Mouse (Mus musculus): ENCODE data around the gene AI464131. TPM values are rescaled to one million over a fixed set of nuclear protein-coding genes. Genes with fewer than 3 reads are reported as not detected.

The AI464131 gene
- total RNA-seq, 1 experiment, result 6.4 TPM

- Histone ChIP-seq H3K36me3 (ENCODE audit: control insufficient read depth, insufficient read depth, low read length, poor library complexity, severe bottlenecking) (peaks cover 2% of the 10 kb centered on the region; the same call in 1 of the 2 replicates), H3K4me1 (ENCODE audit: control insufficient read depth in 2 of 2, insufficient read depth in 2 of 2, low read length in 2 of 2, poor library complexity in 1 of 2) (peaks cover 0 to 2% of the 10 kb centered on the region in 2 experiments; a peak in 2 of 4 replicates), H3K9ac (ENCODE audit: insufficient read depth, low read depth, low read length, poor library complexity, severe bottlenecking) (no peak overlapping the region), H3K9me3 (ENCODE audit: control insufficient read depth, insufficient read depth, low read depth, low read length) (peaks cover 4% of the 10 kb centered on the region), H3K27ac (ENCODE audit: insufficient read depth, low read depth, low read length, poor library complexity, severe bottlenecking) (no peak overlapping the region), H3K4me3 (ENCODE audit: insufficient read depth in 1 of 2, low read depth in 1 of 2, low read length in 2 of 2, poor library complexity in 1 of 2, severe bottlenecking in 1 of 2) (no peak overlapping the region)
- DNase-seq (ENCODE audit: low read depth, low spot score), result no peak
- in situ Hi-C loops (cut with MboI; ENCODE audit: low sequenced_read_pairs in 2 of 2, unreplicated experiment in 2 of 2), result no loop called here
- TF ChIP-seq ZNF384 (IDR thresholded peaks at IDR 0.05; ENCODE audit: low read depth, low read length) (no peak), CHD2 (IDR thresholded peaks at IDR 0.05; ENCODE audit: low read depth, low read length) (no peak), HCFC1 (IDR thresholded peaks at IDR 0.05; ENCODE audit: borderline replicate concordance, insufficient read depth, low read length) (no peak), MAFK (IDR thresholded peaks at IDR 0.05; ENCODE audit: insufficient read depth, low read depth, low read length) (no peak), ZC3H11A (IDR thresholded peaks at IDR 0.05; ENCODE audit: borderline replicate concordance, low read depth, low read length) (no peak)
Observed at GRCm38 (mm10) chr4:41460690-41461089, 42.2 kb downstream of the AI464131 start.

GRCm38 (mm10) chr4:41447595-41447994 lies 55.3 kb downstream of the AI464131 start:
- H3K9me3 ChIP-seq (ENCODE audit: control insufficient read depth, insufficient read depth, low read depth, low read length), result peaks cover 3% of the 10 kb centered on the region
- in situ Hi-C loops (cut with MboI; ENCODE audit: low sequenced_read_pairs in 2 of 2, unreplicated experiment in 2 of 2), result no loop called here
- no peak overlapping the region for H3K4me3 ChIP-seq (ENCODE audit: insufficient read depth in 1 of 2, low read depth in 1 of 2, low read length in 2 of 2, poor library complexity in 1 of 2, severe bottlenecking in 1 of 2)
- no peak for DNase-seq (ENCODE audit: low read depth, low spot score)
- H3K9ac ChIP-seq (ENCODE audit: insufficient read depth, low read depth, low read length, poor library complexity, severe bottlenecking), result no peak overlapping the region
- H3K27ac ChIP-seq (ENCODE audit: insufficient read depth, low read depth, low read length, poor library complexity, severe bottlenecking), result no peak overlapping the region
- H3K36me3 ChIP-seq (ENCODE audit: control insufficient read depth, insufficient read depth, low read length, poor library complexity, severe bottlenecking), result peaks cover 4% of the 10 kb centered on the region; the same call in 1 of the 2 replicates
- H3K4me1 ChIP-seq (ENCODE audit: control insufficient read depth in 2 of 2, insufficient read depth in 2 of 2, low read length in 2 of 2, poor library complexity in 1 of 2), result no peaks in the 10 kb centered on the region
- no peak for TF ChIP-seq ZNF384 (IDR thresholded peaks at IDR 0.05; ENCODE audit: low read depth, low read length)

Other genes starting within 250 kb of the AI464131 start
- gene Ubap2, start 227.9 kb downstream of the AI464131 start, total RNA-seq (2012; rRNA removed), result 41.2 and 42.7 TPM in 2 replicates
- 20.4 and 27.7 TPM in 2 replicates for gene Dcaf12, start 188.2 kb downstream of the AI464131 start, total RNA-seq (2012; rRNA removed)
- gene Ubap1, start 154.1 kb downstream of the AI464131 start, total RNA-seq (2012; rRNA removed), result 24.3 and 27.5 TPM in 2 replicates
- gene Kif24, start 38.2 kb downstream of the AI464131 start, total RNA-seq (2012; rRNA removed), result 9.7 and 13.1 TPM in 2 replicates
- 11.9 and 19.8 TPM in 2 replicates for gene Nudt2, start 37.9 kb downstream of the AI464131 start, total RNA-seq (2012; rRNA removed)
- gene 1110017D15Rik, start 14.3 kb upstream of the AI464131 start, total RNA-seq (2012; rRNA removed), result not detected in 2 replicates
- 2.9 TPM in 2 replicates for gene Fam219a, start 66.5 kb upstream of the AI464131 start, total RNA-seq (2012; rRNA removed)
- gene Dnaic1, start 66.7 kb upstream of the AI464131 start, total RNA-seq (2012; rRNA removed), result 1.7 and 2.0 TPM in 2 replicates
- 4.7 and 5.8 TPM in 2 replicates for gene Enho, start 137.2 kb upstream of the AI464131 start, total RNA-seq (2012; rRNA removed)
- gene Cntfr, start 194.0 kb upstream of the AI464131 start, total RNA-seq (2012; rRNA removed), result 17.0 and 19.9 TPM in 2 replicates
- gene Il11ra1, start 196.9 kb upstream of the AI464131 start, total RNA-seq (2012; rRNA removed), result 13.5 and 20.9 TPM in 2 replicates
- gene Rpp25l, start 210.5 kb upstream of the AI464131 start, total RNA-seq (2012; rRNA removed), result 56.8 and 67.7 TPM in 2 replicates
- 87.0 and 90.9 TPM in 2 replicates for gene Dctn3, start 220.1 kb upstream of the AI464131 start, total RNA-seq (2012; rRNA removed)
- gene Arid3c, start 228.1 kb upstream of the AI464131 start, total RNA-seq (2012; rRNA removed), result 0.11 TPM in 1 of 2 replicates, not detected in the other

Measured in ES-E14 (cell line).